In genomic region chr17:44613716-44614715, GRCm38 (mm10) we compare ENCODE assay signal across 8 mouse cellular contexts.
DNase-seq lines count a peak whose midpoint lies in the region; ATAC-seq and TF ChIP-seq lines count a peak whose summit lies in the region.

No protein-coding gene starts in this region.

- H3K4me3 ChIP-seq in gastrocnemius, adult 2 months, result peak overlapping the region; percentile 59

- no peak for TF ChIP-seq CTCF in gastrocnemius, adult 2 months (IDR thresholded peaks at IDR 0.05)

- H3K27ac ChIP-seq in gastrocnemius, adult 2 months, result peak overlapping the region; percentile 82

- ATAC-seq in granulocyte monocyte progenitor cell, adult 5-6 weeks (replicated peaks; ENCODE audit: poor library complexity, severe bottlenecking), result peak; percentile 80

- peak; percentile 63 for DNase-seq in gastrocnemius, adult 2 months
- DNase-seq in gastrocnemius, postnatal 4 days (ENCODE audit: low spot score in 2 of 2), result no peak
- peak; percentile 84 to 90 for DNase-seq in cerebellum, postnatal 14 days
- peak; percentile 43 to 55 for DNase-seq in layer of hippocampus, postnatal 10 days (ENCODE audit: low spot score in 2 of 2)
- peak; percentile 57 for DNase-seq in lung, postnatal 36 days
- DNase-seq in right cerebral cortex, postnatal 4 days, result peak; percentile 37
- no peak for DNase-seq in urinary bladder, postnatal 10 days (ENCODE audit: low spot score)

- intact Hi-C loops in gastrocnemius, adult 2 months (cut with DNase I), result loop anchor here (10.0 kb wide), 1 partner anchor 121 kb away; no protein-coding TSS in a partner anchor

Comparison
In these comparisons a context has a peak if more than half of its experiments do, and no peak if none do; other contexts are left out.
1. DNase-seq: peak in gastrocnemius, adult 2 months (single experiment), cerebellum, postnatal 14 days (2 of 2), layer of hippocampus, postnatal 10 days (2 of 2), lung, postnatal 36 days (single experiment) and right cerebral cortex, postnatal 4 days (single experiment); none in gastrocnemius, postnatal 4 days (0 of 2) and urinary bladder, postnatal 10 days (single experiment).